Mouse (Mus musculus): Measurements from ENCODE around the gene Cenpv.

DNA sequence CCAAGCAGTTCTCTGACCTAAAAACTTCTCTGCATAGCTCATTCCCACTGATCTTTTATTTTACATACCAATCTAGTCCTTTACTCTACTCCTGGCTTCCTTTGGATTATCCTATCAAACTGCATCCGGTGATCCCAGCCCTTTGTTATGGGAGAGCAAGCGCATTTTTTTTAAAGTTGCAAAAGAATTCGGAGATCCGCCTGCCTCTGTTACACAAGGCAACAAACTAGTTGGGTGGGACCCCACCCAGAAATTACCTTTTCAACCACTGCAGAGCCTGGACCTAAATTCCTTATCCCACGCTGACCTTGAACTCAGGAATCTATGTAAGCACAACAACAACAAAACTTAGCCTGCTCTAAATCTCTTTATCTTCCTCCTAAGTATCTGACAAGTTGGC lies 28.1 kb downstream of the Cenpv start:
- TF ChIP-seq POLR2AphosphoS2 (IDR thresholded peaks at IDR 0.05; ENCODE audit: low read depth, low read length) (no peak), MXI1 (IDR thresholded peaks at IDR 0.05; ENCODE audit: low read depth, low read length) (no peak), POLR2A (IDR thresholded peaks at IDR 0.05; ENCODE audit: low read depth, low read length) (no peak), CTCF (conservative IDR thresholded peaks at IDR 0.05 in 1 of 2, IDR thresholded peaks at IDR 0.05 in 1 of 2; ENCODE audit: low read depth in 2 of 2, low read length in 2 of 2) (no peak), CHD2 (IDR thresholded peaks at IDR 0.05; ENCODE audit: low read length) (no peak), IRF4 (IDR thresholded peaks at IDR 0.05; ENCODE audit: low read depth, low read length) (no peak), USF1 (IDR thresholded peaks at IDR 0.05; ENCODE audit: low read depth, low read length) (no peak), SMC3 (IDR thresholded peaks at IDR 0.05; ENCODE audit: low read depth, low read length) (no peak), USF2 (conservative IDR thresholded peaks at IDR 0.05; ENCODE audit: low read depth, low read length) (no peak), RCOR1 (conservative IDR thresholded peaks at IDR 0.05; ENCODE audit: low read depth, low read length) (no peak), MYC (IDR thresholded peaks at IDR 0.05; ENCODE audit: low read depth, low read length) (no peak), JUND (conservative IDR thresholded peaks at IDR 0.05; ENCODE audit: low read depth, low read length) (no peak)

Data from CH12.LX (cell line).